Mouse (Mus musculus): ENCODE measurements around the gene Rbfox1.

GRCm38 (mm10) chr16:6715245-6715644, 830.1 kb downstream of the Rbfox1 start:
- no peak for TF ChIP-seq E2F4 (IDR thresholded peaks at IDR 0.05; ENCODE audit: borderline replicate concordance, low read depth, low read length)
- no peak for TF ChIP-seq USF2 (IDR thresholded peaks at IDR 0.05; ENCODE audit: borderline replicate concordance in 1 of 2, insufficient read depth in 1 of 2, low read depth in 1 of 2, low read length in 2 of 2)
